Mouse (Mus musculus) 416B (cell line): Measurements from ENCODE around the gene Snx20.
"Not testable (repeated sequence)": the region's sequence is repeated elsewhere in the genome, so short reads cannot be mapped to it uniquely, and the experiment has no call there.

ENCODE experiments used
- DNase-seq: peaks from one replicate; pipeline ENCODE4 v3.0.0; 2011; ENCODE audit warnings: low read depth

Snx20 gene

GRCm38 (mm10) chr8:88635474-88636397 is at the start of gene Snx20:
Gene Snx20 (minus strand): TSS chr8:88636128.
- peak; percentile 83 for DNase-seq

DNA sequence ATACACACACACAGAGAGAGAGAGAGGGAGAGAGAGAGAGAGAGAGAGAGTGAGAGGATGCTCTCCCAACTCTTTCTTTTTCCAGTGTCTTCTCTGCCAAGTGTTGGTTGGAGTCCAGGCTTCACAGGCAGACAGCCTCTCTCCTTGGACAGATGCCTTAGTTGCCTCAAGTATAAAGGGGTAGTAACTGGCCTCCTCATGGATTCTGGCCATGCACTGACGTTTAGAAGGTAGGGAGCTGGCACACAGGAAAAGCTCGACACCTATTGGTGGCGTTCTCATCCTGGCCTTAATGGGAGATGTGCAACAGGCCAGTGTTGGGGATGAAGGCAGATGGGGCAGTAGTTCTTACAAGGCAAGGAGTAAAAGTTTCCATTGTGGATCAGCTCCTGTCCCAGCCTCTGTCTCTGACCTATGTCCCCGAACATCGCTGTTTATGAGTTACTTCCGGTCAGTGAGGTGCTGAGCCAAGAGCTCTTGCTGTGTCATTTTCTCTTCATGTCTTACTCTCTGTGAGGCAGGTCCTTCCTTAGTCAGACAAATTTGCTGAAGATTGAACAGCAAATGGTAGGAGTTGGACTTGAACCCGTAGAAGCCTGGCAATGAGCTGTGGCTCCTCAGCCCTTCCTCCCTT is 47.8 kb upstream of the Snx20 start:
- DNase-seq, result no peak

- DNase-seq, result no peak
These were observed 45.1 kb upstream of the Snx20 start for GRCm38 (mm10) chr8:88681046-88681445.

DNA sequence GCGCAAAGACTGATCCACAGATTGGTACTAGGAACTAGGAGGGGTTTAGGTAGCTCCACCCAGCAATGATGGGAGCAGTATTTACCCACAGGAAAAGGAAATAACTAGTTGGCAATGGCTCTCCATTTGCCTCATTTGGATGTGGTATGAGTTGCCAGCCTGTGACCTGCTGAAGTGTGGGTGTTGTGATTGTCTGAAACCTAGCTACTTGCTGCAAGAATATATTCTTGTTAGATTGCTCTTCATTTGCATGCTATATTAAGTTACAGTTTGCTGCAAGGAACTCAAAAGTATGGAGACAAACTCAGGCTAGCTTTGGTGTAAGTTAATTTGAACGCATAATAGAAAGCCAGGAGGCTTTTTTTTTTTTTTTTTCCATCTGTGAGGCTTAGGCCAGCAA is 44.6 kb upstream of the Snx20 start:
- DNase-seq, result no peak

DNA sequence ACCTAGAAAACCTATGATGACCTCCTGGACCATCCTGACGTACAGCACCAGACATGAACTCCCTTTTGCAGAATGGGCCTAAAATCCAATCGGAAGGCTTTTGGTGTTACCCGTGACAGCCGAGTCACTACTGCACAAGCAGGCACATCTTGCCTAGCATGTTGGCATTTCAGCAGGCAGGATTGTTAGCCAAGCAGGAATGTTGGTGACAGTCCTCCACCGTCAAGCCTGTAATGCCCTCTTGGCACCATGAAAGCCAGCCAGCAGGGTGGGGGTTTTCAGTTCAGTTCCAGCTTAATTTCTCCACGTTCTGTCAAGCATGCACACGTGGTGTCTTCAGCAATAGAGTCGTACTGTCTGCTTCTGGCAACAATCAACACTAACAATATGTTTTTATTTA is 41.1 kb upstream of the Snx20 start:
- DNase-seq, result no peak

DNA sequence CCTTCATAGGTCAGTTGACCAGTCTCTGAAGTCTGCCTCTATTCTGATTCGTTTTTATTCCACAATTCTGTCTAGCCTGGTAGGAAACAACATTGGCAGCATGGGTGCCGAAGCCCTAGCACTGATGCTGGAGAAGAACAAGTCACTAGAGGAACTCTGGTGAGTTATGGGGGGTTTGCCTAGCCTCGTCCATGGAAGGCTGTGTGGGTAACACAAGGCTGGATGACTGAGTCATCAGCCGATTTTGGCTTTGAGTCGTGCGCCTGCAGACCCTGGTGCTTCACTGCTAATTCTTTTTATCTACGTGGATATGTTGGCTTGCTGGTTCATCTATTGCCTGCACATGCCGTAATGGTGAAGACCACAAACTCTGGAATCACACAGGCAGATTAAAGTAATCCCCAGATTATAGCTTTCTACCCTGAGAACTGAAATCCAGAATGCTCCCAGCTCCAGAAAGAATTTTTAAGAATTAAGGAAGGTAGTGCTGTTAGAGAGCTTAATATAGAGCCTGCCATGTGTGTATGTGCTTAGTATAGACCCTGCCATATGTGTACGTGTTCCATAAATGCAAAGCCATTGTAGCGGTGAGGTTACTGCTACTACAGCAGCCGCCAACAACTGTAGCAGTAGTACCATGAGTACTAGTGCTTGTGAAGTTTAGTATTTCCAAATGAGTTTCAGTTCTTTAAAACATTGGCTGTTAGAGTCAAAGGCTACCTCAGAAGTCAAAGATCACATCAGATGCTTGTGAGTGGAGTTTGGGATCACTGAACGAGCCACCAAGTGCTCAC is 39.6 kb upstream of the Snx20 start:
- no peak for DNase-seq

DNA sequence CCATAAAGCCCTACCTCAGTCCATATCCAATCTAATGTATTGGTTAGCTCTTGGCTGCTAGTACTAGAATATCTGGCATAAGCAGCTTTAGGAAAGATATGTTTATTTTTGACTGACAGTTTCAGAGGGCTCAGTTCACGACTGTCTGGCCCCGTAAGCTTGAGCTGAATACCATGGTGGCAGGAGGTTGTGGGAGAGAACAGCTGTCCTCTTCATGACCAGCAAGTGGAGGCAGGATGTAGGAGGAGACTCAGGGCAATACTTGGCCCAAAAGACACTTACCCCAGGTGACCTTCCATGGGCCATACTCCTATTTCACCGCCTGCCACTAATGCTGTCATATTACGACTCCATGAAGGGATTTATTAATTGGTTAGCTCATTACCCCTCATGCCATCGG is 37.9 kb upstream of the Snx20 start:
- no peak for DNase-seq

GRCm38 (mm10) chr8:88671575-88671974 is 35.6 kb upstream of the Snx20 start:
- no peak for DNase-seq

DNA sequence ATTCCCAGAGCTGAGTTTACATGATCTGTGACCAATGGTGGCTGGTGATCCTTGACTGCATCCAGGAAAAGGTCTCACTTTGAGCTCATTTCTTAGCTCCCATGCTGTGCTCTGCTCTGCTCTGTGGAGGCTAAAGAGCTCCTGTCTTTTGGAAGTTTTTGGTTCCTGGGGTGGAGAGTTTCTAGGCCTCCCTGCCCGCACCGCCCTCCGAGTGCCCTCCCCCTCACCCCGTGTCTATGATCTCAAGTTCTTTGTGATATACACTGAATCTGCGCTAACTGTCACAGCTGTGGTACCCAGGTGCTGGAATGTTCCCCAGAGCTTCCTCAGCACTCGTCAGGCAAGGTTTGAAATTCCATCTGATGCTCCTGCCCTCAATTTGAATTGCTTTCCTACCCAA is 34.9 kb upstream of the Snx20 start:
- no peak for DNase-seq

DNA sequence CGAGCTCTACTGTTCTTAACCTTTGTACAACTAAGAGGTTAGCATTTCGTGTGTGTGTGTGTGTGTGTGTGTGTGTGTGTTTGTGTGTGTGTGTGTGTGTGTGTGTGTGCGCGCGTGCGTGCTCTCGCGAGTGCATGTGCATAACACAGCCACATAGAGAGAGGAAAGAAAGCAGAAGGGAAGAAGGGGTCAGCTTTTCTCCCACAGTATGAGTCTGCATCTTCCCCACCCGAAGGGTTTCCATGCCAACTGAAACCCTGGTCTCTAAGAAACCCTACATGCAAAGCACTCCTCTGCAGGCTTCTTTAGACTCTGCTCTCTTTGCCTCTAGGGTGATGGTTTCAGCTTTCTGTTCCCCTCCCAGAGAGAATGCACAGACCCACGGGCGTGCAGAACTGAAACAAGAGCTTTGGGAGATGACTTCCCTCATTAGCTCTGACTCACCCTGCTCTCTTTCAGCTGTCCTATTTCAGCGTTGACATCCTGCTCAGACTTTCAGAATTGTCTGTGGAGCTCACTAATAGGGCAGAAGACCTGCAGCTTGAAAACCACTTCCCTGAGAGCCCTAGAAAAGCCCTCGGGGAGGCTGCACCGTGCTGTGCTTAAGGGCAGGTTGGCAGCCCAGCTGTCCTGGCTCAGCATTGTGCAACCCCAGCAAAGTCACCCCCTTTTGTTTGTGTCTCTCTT is 32.6 kb upstream of the Snx20 start:
- peak; percentile 75 for DNase-seq

GRCm38 (mm10) chr8:88666435-88666834 is 30.5 kb upstream of the Snx20 start:
- DNase-seq, result peak; percentile 71

GRCm38 (mm10) chr8:88664947-88665346 is 29.0 kb upstream of the Snx20 start:
- no peak for DNase-seq

- DNase-seq, result no peak
These were observed 28.2 kb upstream of the Snx20 start for GRCm38 (mm10) chr8:88664121-88664520.

GRCm38 (mm10) chr8:88662401-88662821 is 26.5 kb upstream of the Snx20 start:
- peak; percentile 67 for DNase-seq

GRCm38 (mm10) chr8:88659873-88660272 is 23.9 kb upstream of the Snx20 start:
- no peak for DNase-seq

DNA sequence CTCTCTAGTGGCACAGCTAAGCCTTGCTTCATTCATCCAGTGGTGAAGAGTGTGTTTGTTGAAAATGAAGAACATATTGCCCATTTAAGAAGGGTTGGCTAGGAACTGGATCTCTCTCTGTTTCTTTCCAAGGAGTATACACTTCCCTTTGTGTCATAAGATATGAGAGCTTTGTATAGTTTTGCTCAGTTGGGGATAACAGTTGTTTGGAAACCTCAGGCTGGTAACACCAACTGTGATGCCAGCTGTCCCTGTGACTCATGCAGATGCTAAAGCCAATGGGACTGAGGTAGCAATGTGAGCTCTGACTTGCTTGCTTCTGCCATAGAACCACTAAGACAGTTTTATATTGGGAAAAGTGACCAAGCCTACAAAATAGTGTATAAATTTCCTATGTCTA is 19.4 kb upstream of the Snx20 start:
- no peak for DNase-seq

DNA sequence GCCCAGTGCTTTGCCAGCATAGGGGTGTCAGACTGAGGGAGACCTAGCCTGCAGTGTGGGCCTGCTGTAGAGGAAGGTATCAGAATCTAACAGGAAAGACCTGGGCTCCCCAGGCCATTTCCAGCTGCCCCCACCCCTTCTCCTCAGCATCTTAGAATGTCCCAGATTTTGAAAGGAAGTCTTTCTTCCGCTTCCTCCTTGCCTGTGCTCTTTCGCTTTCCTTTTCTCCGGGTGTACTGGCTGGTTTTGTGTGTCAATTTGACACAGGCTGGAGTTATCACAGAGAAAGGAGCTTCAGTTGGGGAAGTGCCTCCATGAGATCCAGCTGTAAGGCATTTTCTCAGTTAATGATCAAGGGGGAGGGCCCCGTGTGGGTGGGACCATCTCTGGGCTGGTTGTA is 15.2 kb upstream of the Snx20 start:
- not testable (repeated sequence) for DNase-seq

DNA sequence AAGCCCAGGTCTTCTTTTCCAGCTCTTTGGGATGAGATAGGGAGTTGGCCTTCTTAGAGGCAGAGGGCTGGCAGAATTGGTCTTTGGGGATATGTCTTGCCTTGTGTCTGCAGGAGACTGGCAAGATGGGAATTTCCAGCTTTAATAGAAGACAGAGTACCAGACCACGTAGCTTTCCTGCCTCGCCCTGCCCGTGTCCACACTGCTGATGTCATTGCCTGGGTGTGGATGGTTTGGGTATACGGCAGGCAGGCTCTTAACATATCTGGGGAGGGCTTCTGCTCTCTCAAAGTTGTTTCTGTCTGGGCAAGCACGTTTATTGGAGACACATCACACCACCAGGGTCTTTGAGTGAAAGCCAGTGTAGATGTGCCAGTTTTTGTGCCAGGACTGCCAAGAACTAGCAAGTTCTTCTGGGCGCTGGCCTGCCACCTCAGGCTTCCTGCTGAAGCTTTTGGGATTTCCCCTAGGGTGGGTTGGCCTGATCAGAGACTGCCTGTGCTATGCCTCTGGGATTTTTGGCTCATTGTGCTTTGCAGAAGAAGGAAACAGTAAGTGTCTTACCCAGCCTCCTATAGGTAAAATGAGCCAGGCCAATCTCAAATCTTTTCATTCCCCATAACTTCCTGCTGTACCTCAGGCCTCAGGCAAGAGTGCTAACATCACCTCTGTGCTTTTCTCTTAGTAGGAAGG is 14.2 kb upstream of the Snx20 start:
- no peak for DNase-seq

DNA sequence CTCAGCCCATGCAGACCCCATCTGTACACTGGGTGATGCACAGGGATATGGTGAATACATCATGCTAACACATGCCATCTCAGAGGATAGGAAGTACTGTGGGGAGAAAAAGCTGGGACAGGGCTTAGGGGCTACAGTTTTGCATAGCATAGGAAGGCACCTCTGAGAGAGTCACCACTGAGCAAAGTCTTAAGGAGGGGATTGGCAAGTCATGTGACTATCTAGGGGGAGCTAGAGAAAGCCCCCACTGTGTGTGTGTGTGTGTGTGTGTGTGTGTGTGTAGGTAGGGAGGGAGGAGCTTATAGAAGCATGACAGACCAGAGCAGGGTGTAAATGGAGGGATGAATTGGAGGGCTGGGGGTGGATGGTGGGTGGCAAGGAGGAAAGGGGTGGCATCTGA is 12.4 kb upstream of the Snx20 start:
- DNase-seq, result no peak

GRCm38 (mm10) chr8:88646837-88647778 is 11.2 kb upstream of the Snx20 start, which contains the start of gene Nod2:
Gene Nod2 (plus strand): TSS chr8:88647315.
- DNase-seq, result no peak
